Mouse (Mus musculus): ENCODE measurements at regions not wholly inside any gene's neighbourhood (a gene's known extent, or its start where the extent isn't known, plus 50 kb on each side); places are given as distances from the start of the nearest gene placed in this dataset.

DNA sequence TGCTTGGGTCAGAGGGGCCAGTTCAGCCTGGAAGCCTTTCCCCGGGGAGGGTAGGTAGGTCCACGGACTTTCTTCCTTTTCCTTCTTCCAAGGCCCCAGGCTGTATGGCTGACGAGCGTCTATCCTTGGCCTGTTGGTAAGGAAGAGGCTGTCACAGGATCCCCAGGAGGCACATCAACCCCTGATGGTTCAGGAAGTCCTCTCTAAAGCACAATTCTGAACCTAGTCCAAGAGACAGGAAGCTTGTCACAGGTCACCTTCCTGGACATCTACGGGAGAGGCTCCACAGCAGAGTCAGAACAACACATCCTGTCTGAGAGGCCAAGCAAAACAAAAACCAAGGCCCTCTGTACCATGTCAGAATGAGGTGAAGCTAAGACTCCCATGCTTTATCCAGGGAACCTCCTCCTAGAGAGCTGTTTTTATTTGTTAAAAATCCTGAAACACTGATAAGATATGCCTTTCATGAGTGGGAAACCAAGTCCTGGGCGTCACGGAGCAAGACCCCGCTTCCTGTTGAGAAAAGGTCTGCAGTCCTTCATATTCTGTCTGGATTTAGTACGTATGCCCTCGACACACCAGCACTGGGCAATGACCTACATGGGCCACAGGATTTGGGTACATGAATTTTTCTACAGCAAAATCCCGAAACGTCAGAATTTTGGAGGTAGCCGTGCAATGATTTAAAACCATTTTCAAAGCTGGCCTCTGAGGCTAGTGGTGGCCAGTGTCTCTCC, 52.0 kb upstream of the Snrk start:
- Histone ChIP-seq H3K4me2 (ENCODE audit: low read depth, low read length) (no peak overlapping the region), H3K9me3 (replicated peaks; ENCODE audit: control insufficient read depth, low read length) (no peaks in the 10 kb centered on the region), H3K9ac (ENCODE audit: low read depth, low read length) (no peak overlapping the region), H3K36me3 (ENCODE audit: control insufficient read depth, insufficient read depth) (no peaks in the 10 kb centered on the region), H3K4me1 (ENCODE audit: control insufficient read depth, low read depth, low read length) (no peaks in the 10 kb centered on the region), H3K27me3 (ENCODE audit: control insufficient read depth, insufficient read depth, low read depth, low read length) (no peaks in the 10 kb centered on the region), H3K27ac (ENCODE audit: low read length) (peak overlapping the region; percentile 19; the same call in 1 of the 2 replicates), H3K4me3 (ENCODE audit: low read depth, low read length) (no peak overlapping the region)
- WGBS (ENCODE audit: insufficient replicate concordance) = 53% methylated on average over 13 of the region's 13 CpGs
- ATAC-seq (ENCODE audit: low read depth) = peak; percentile 58

DNA sequence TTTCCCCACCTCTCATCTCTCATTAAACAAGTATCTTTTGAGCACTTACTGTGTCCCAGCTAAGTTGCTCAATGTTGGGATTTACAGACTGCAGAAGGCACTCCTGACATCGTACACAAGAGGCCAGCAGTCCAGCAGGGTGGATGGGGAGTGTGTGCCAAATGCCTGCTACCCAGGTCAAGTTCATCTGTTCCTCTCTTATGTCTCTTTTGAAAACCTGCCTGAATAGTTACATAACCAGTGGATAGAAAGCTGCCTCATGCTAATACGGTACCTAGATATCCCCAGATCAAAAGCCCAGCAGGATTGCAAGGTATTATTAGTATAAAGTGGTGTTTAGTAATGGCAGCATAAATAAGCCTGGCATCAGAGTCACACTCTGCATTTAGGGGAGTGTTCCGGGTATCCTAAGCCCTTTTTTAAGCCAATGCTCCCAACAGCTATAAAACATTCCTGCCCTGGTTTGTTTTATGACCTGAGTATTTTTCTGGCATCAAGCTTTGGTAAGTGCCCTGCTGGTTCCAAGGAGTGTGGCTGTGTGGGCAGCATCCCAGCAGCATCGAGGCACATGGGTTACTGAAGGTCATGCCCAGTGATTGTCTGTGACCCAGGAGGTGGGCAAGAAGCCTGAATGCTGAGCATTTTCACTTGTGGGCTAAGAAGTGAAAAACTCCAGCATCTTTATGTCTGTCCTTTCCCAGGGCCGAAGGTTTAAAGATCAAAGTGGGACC, 59.1 kb upstream of the Pomgnt2 start:
- no peak for ATAC-seq (ENCODE audit: low read depth)
- Histone ChIP-seq H3K27ac (ENCODE audit: low read length) (no peak overlapping the region), H3K9me3 (replicated peaks; ENCODE audit: control insufficient read depth, low read length) (no peaks in the 10 kb centered on the region), H3K4me3 (ENCODE audit: low read depth, low read length) (no peak overlapping the region), H3K36me3 (ENCODE audit: control insufficient read depth, insufficient read depth) (no peaks in the 10 kb centered on the region), H3K9ac (ENCODE audit: low read depth, low read length) (no peak overlapping the region), H3K27me3 (ENCODE audit: control insufficient read depth, insufficient read depth, low read depth, low read length) (no peaks in the 10 kb centered on the region), H3K4me2 (ENCODE audit: low read depth, low read length) (no peak overlapping the region), H3K4me1 (ENCODE audit: control insufficient read depth, low read depth, low read length) (no peaks in the 10 kb centered on the region)
- 58% methylated on average over 5 of the region's 5 CpGs for WGBS (ENCODE audit: insufficient replicate concordance)

DNA sequence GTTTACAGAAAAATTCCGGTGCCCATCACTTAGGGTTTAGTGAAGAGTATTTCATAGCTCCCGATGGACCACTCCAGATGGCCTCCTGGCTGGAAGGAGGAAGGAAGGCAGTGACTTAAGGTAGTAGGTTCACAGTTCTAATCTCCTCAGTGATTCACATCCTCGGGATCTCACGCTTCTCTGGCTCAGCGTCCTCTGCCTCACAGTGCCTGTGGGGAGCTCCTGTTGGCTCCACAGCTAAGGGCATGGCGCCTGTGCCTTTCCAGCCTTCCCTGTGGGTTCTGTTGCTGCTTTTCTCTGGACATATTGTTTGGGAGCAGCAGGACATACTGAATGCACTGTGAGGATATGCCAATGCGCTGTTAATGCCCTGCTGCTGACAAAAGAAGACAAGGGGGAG, 54.8 kb upstream of the Pomgnt2 start:
- Histone ChIP-seq H3K27me3 (ENCODE audit: control insufficient read depth, insufficient read depth, low read depth, low read length) (no peaks in the 10 kb centered on the region), H3K4me3 (ENCODE audit: low read depth, low read length) (no peak overlapping the region), H3K9me3 (replicated peaks; ENCODE audit: control insufficient read depth, low read length) (no peaks in the 10 kb centered on the region), H3K4me2 (ENCODE audit: low read depth, low read length) (no peak overlapping the region), H3K36me3 (ENCODE audit: control insufficient read depth, insufficient read depth) (no peaks in the 10 kb centered on the region), H3K4me1 (ENCODE audit: control insufficient read depth, low read depth, low read length) (no peaks in the 10 kb centered on the region), H3K27ac (ENCODE audit: low read length) (no peak overlapping the region), H3K9ac (ENCODE audit: low read depth, low read length) (no peak overlapping the region)
- no peak for ATAC-seq (ENCODE audit: low read depth)
- WGBS (ENCODE audit: insufficient replicate concordance) = 59% methylated on average over 7 of the region's 7 CpGs

DNA sequence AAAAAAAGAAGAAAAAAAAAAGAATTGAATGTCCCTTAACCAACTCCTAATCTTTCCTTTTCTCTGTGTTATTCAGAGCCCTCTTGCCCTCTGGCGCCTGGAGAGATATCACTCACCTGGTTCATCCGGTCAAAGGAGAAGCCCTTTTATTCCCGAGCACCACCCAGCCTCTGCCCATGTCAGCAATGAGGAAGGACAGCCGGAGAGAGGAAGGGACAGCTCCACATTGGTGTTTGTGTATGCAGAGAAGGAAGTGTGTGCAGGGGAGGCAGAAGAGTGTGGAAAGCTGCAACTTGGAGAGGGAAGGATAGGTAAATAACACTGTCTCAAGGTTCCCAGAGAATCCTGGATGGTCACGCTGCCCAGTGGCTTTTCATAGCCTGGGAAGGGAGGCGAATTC, 54.2 kb upstream of the Pomgnt2 start:
- Histone ChIP-seq H3K4me3 (ENCODE audit: low read depth, low read length) (no peak overlapping the region), H3K4me2 (ENCODE audit: low read depth, low read length) (no peak overlapping the region), H3K9ac (ENCODE audit: low read depth, low read length) (no peak overlapping the region), H3K27ac (ENCODE audit: low read length) (no peak overlapping the region), H3K36me3 (ENCODE audit: control insufficient read depth, insufficient read depth) (no peaks in the 10 kb centered on the region), H3K9me3 (replicated peaks; ENCODE audit: control insufficient read depth, low read length) (no peaks in the 10 kb centered on the region), H3K4me1 (ENCODE audit: control insufficient read depth, low read depth, low read length) (no peaks in the 10 kb centered on the region), H3K27me3 (ENCODE audit: control insufficient read depth, insufficient read depth, low read depth, low read length) (no peaks in the 10 kb centered on the region)
- 13% methylated on average over 6 of the region's 6 CpGs for WGBS (ENCODE audit: insufficient replicate concordance)
- no peak for ATAC-seq (ENCODE audit: low read depth)

DNA sequence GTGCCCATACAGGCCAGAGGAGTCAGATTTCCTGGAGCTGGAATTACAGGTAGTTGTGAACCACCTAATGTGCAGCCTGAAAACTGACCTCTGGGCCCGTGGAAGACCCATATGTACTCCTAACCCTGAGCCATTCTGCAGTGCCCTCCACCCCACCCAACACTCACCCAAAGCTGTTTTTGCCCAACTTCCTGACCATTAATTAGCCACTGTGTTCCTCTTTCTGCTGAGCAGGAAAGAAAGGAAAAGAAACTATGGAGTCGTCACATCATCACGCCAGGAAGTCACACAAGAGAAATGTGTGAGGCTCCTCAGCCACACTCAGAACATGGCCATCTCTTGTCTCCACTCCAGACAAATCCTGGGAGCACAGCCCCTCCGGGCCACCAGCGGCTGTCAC, 52.1 kb upstream of the Pomgnt2 start:
- no peaks in the 10 kb centered on the region for H3K27me3 ChIP-seq (ENCODE audit: control insufficient read depth, insufficient read depth, low read depth, low read length)
- H3K9ac ChIP-seq (ENCODE audit: low read depth, low read length) = no peak overlapping the region
- no peak overlapping the region for H3K4me3 ChIP-seq (ENCODE audit: low read depth, low read length)
- ATAC-seq (ENCODE audit: low read depth) = no peak
- H3K9me3 ChIP-seq (replicated peaks; ENCODE audit: control insufficient read depth, low read length) = no peaks in the 10 kb centered on the region
- no peak overlapping the region for H3K4me2 ChIP-seq (ENCODE audit: low read depth, low read length)
- H3K27ac ChIP-seq (ENCODE audit: low read length) = no peak overlapping the region
- no peaks in the 10 kb centered on the region for H3K36me3 ChIP-seq (ENCODE audit: control insufficient read depth, insufficient read depth)
- WGBS (ENCODE audit: insufficient replicate concordance) = 19% methylated on average over 5 of the region's 5 CpGs
- no peaks in the 10 kb centered on the region for H3K4me1 ChIP-seq (ENCODE audit: control insufficient read depth, low read depth, low read length)

DNA sequence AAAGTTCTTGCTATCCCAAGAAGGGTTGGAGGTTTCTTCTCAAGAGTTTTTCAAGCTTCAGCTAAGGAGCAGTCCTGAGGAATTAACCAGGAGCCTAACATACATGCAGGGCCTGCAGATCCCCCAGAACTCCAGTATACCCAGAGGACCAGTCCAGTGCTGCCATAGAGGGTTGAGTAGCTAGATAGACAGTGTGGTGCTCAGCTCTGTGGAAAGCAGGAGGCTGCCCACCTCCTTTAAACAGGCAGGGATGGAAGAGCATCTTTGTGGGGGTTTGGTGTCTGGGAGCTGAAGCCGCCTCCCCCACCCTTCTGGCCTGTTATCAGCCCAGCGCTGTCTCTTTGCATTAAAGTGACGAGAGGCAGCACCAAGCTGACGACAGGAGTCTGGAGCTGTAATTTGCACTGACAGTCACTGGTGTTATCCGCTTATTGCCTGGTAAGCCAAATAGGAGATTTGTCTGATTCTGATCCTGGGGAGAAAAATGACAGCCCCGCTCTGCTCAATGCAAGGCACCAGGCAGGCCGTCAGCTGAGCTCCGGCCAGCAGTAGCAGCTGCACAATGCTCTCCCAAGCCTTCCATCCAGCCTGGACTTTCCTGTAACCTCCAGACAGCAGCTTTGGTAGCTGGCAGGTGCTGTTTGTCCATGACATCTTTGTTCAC, 51.2 kb upstream of the Pomgnt2 start:
- no peaks in the 10 kb centered on the region for H3K4me1 ChIP-seq (ENCODE audit: control insufficient read depth, low read depth, low read length)
- H3K27ac ChIP-seq (ENCODE audit: low read length) = no peak overlapping the region
- H3K36me3 ChIP-seq (ENCODE audit: control insufficient read depth, insufficient read depth) = no peaks in the 10 kb centered on the region
- H3K27me3 ChIP-seq (ENCODE audit: control insufficient read depth, insufficient read depth, low read depth, low read length) = no peaks in the 10 kb centered on the region
- no peak overlapping the region for H3K9ac ChIP-seq (ENCODE audit: low read depth, low read length)
- no peak for ATAC-seq (ENCODE audit: low read depth)
- H3K4me2 ChIP-seq (ENCODE audit: low read depth, low read length) = no peak overlapping the region
- H3K9me3 ChIP-seq (replicated peaks; ENCODE audit: control insufficient read depth, low read length) = no peaks in the 10 kb centered on the region
- WGBS (ENCODE audit: insufficient replicate concordance) = 55% methylated on average over 8 of the region's 8 CpGs
- H3K4me3 ChIP-seq (ENCODE audit: low read depth, low read length) = no peak overlapping the region

Data from liver, embryonic 16.5 days (tissue).